Mouse (Mus musculus) cerebellum, postnatal 36 days (tissue): ENCODE measurements at regions not wholly inside any gene's neighbourhood (a gene's known extent, or its start where the extent isn't known, plus 50 kb on each side); places are given as distances from the start of the nearest gene placed in this dataset.

Experiments used
- DNase-seq, 2 experiments: peaks; one replicate each; pipeline ENCODE4 v3.0.0; 2021 to 2022; ENCODE audit warnings: mixed read lengths in 2 of 2

DNA sequence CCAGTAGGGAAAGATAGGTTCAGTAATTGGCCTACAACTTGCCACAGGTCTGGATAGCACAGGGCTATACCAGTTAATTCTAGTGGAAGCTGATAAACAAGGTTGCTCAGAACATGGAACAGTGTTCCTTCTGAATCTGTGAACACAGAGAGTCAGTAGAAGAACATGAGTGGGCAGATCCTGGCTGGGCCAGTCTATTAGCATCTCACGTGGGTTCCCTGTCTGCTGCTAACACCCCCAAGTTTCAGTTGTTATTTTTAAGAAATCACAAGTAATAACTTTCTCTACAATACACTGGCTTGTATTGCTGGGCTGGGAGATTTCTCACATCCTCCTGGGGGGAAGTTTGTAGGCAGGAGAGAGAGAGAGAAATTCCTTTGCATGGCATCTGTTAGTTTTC, 369.0 kb upstream of the Pbx1 start:
- no peak for DNase-seq

DNA sequence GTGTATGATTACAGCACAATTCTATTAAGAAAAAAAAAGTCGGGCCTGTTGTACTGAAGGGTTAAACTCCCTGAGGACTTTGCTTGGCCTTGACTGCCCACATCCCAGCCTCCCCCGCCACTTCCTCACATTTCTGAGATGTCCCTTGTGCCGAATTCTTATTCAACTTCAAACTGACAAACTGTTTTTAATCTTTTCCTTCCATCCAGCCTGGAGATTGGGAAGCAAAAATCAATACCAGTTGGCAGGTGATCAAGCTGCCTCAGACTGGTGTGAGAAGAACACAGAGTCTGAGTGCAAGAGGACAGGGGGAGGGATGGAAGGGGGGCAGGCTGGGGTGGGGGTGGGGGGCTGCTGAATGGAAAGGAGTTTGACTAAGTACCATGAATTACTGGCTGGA, 354.7 kb upstream of the Pbx1 start:
- DNase-seq: no peak

DNA sequence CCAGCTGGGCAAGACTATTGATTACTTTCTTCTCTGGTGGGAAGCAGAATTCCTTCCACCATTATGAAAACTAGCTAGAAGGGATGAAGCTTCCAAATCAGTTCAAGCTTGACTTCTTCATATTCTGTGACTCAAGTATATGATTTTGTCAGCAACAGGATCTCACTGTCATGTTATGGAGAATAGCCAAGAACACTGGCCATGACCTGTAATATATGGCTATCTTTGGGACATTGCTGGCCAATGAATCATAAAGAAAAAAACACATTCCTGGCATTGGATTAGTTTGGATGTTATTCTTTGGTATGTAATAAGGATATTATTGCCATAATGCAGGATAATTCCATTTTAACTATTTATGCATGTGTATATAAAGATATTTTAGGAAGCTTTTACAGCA, 351.8 kb upstream of the Pbx1 start:
- no peak for DNase-seq

DNA sequence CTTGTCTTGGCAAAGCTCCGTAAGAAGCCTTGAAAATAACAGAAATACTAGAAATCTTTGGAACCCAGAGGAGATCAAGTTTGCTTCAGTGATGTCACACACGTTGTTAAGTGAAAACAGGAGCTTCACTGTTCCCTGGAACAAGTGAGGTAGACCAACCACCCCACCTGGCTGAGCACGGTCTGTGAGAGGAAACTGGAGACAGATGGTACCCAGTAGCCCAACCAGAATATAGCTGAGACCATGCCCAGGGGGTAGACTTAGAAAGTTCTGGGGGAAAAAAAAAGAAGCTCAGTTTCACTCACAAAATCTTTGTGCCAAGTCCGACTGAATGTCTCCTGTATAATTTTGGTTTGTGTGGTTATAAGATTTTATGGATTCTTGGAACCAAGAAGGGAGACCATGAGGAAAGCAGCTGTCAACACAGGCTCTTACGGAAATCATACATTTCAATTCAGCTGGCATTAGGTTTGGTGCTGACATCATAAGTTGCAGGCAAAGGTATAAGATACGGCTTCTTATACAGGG, 332.4 kb upstream of the Pbx1 start:
- no peak for DNase-seq

DNA sequence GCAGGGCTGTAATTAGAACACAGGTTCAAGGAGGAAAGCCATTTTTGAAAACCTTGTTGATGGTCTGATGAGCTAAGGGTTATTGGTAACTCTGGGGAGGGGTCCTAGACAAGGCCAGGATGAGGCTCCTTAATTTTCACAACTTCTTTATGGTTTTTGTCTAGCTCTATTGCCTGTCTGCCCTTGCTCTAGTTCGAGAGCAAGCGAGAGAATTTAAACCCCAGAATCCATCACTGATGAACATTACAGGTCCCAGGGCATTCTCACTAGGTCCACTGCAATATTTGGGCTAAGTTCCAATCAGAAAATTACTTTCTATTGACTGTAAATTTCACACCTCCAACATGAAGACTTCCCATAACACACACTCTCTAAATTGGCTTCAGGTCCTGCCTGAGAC, 329.0 kb upstream of the Pbx1 start:
- DNase-seq: no peak

DNA sequence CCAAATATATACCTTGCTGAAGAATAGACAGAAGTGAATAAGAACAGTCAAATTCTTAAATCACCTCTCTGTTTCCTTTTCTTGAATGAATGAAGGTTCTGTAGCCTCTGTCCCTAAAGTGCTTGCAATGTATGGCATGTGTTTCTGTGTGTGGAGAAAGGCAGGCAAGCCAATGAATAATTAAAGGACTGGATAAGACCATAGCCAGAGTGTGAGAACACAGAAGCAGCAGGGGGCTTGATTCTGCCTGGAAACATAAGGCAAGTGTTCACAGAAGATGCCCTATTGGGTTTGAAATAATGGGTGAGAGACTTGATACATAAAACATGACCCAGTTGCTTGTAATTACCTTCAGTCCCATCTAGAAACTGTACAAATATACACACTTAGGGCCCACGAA, 328.2 kb upstream of the Pbx1 start:
- DNase-seq: no peak

DNA sequence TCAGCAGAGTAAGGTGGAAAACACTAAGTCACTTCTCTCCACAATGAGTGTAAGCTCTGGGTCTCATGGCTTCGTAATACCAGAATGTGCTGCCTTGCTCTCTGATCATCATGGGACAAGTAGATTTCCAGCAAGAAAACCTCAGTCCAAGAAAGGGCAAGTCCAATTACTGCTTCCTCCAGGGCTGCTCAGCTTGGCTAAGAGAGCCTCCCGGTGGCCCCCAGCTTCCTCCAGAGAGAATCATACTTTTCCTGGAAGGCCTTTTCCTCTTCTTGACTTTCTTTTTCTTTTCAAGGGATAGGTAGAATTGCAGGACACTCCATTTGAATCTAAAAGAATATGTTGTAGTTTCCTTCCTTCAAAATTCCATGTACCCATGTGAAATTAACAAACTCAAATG, 326.8 kb upstream of the Pbx1 start:
- DNase-seq: no peak

DNA sequence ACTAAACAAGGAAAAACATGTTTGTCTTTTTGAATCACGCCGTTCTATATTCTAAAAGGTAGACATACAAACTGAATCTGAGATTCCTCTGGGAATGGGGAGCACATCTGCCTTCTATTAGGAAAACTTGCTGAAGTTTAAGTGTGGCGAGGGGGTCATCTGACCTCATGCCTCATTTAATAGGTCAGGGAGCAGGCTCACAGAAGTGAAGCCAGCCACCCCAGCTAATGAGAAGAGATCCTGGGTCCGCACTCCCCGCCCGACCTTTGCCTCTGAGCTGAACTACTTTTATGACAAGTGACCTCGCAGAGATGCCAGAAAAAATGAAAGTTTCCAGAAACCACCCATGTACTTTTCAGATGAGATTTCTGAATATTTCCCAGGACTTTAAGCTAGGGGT, 322.1 kb upstream of the Pbx1 start:
- no peak for DNase-seq

DNA sequence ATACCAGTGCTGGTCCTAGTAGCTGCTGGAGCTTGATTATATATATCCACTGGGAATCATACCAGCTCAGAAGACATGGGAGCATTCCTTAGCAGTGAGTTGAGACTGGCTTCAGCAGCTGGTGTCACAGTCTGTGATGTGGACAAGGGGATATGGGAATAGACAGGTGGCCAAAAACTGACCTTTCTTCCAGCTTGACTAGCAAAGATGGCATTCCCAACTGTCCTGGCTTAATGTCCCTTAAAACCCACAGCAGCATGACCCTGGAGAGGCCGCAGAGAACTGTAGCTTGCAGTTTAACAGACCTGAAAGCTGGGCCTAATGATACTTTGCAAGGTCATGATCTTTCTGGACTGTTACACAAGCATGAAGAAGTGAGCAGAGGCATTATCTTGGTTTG, 311.4 kb upstream of the Pbx1 start:
- DNase-seq: no peak

DNA sequence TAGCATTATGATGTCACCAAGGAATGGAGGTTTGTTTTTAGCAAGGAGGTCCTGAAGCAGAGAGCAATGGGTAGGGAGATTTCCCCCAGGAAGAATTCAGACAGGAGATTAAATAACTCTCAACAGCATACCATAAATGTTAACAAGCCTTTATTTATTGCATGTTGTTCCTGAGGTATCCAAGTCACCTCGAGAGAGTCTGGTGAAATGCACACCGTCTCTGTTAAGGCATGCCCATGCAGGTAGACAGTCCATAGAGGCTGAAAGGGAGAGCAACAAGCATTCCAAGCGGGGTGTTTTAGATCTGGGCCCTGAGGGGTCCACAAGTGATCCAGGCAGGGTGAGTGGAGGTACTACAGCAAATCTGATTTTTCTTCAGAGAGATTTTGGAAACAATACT, 305.9 kb upstream of the Pbx1 start:
- no peak for DNase-seq

DNA sequence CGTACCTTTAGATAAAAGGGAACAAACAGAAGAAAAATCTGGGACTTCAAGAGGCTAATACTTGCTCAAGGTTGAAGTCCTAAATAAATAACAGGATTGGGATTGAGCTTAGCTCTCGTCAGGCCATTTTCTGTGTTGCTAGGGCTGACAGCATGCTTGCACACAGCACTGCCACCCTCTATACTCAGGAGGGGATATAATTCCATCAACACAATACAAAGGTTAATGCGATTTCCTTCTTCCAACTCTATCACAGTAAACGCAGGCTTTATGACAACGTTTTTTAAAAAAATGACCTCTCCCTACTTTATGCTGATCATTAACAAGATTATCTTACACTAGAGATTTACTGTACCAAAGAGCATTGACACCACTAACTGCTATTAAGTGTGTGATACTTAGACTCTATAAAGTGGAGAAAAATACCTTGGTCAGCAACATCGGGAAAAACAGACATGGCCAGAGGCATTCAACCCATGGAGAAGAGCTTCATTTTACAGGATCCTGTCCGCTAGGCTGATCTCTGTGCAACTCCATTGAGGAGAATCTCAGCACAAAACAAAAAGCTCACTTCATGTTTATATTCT, 305.3 kb upstream of the Pbx1 start:
- no peak for DNase-seq

DNA sequence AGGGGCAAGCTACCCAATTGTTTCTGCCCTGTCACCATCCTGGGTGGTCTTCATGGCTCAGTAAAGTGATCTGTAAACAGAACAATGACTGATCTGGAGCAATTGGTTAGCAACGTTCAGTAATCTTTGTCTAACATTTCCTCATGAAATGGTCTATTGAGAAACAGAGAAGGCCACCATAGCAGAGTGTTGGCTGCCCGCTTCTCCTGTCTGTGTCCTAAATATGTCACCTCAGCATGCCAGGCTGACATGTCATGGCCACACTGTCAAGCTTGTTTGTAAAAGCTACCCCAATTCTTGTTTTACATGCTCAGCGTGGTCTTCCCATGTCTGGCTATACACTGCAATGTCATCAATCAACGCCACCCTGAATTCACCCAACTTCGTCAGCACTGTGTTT, 301.0 kb upstream of the Pbx1 start:
- DNase-seq: no peak

DNA sequence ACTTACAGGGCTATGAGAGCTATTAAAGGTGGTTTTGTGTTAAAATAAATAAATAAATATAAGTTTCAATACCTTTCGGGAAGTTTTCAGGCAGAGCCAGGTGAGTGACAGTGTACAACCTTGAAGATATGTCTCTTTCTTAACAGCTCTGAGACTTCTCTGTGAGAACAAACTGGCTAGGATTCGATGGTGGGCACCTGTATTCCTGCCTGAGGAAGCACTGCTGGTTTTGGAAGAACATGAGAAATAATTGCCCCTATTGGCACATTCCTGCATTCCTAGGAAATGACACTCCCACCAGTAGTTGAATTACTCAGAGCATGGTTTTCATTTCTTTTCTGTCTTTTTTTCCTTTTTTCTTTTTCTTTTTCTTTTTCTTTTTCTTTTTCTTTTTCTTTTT, 277.8 kb upstream of the Pbx1 start:
- no peak for DNase-seq

DNA sequence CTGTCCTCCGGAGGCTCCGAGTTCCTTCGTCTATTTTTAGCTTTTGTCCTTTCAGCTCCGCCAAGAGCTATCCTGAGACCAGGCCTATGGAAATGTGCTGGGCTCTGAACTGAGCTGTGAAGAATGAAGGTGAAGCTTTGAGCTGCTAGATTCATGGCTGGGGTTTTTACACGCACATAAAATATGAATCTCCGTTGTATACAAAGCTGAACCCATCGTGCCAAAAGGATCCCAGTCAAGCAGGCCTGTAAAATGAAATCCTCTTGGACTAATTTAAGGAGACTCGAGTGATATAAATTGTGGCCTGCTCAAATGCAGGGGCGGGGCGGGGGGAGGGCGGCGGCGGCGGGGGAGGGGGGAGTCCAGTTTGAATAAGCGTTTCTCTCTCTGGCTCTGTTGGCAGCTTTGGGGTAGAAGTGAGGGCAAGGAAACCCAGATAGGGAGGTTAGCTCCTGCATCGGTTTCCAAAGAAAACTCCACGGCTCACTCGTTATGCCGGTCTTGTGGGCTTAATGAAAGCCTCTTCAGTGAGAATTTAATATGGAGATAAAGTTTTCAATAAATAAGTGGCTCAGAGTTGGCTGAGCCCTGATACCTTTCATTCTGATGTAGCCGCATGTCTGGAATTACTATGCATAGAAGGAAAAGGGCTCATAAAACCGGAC, 277.1 kb upstream of the Pbx1 start:
- DNase-seq: peak; percentile 3 to 22

DNA sequence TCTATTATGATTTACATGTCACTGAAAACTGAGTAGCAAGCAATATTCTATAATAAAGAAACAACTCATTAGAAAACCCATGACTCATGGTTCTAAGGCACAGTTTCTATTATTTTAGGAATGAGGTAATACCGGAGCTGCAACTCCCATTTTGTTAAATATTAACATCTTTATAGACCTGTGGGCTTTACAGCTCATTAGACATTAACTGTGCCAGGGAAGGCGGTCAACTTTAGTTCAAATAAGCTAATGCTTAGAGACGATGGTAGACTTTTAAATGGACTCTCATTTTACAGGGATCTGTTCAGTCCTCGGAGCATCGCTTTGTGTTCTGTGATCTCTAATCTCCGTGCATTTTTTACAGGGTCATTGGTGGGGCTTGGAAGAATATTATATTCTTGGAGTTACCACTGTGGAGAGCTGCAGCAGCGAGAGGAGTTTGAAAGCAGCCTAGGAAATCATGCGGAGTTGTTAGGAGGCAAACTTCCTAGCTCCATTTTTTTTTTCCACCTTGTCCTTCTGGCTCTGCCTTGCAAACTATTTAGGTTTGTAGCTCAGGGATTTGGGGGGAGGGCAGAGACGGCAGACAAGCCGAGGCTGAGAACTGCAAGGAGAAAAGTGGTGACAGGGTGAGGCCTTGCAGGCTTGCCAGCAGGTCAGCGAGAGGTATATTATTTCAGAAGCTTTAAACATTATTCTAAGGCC, 276.2 kb upstream of the Pbx1 start:
- DNase-seq: no peak

DNA sequence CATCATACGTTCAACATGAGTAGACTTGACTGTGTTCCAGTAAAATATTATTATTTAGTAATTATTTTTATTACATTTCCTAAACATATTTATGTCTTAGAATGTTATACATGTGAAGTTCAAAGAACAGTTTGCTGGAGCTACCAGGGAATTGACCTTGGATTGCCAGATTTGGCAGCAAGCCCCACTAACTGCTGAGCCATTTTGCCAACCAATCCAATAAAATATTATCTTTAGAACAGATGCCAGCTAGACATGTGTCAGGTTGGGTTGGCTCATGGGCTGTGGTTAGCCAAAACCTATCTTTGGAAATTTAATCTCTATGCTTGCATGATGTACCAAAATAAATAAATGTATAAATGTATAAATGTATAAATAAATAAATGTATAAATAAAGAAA, 265.3 kb upstream of the Pbx1 start:
- no peak for DNase-seq

DNA sequence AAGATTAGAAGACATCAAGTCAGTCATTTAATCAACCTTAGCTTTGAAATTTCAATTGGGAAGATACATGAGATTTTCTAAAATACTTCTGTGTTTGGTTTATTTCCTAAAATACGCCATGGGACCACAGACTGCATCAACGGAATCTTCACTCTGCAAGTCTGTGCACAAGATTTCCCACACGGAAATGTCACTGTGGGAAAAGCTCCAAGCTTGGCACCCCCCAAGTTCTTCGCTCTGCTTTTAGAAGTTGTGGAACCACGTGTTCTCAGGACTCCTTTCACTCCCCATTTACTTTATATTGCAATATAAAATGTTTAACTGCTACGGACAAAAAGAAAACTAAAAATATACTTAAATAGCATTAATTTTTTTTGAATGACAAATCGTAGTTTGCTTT, 254.8 kb upstream of the Pbx1 start:
- DNase-seq: no peak

DNA sequence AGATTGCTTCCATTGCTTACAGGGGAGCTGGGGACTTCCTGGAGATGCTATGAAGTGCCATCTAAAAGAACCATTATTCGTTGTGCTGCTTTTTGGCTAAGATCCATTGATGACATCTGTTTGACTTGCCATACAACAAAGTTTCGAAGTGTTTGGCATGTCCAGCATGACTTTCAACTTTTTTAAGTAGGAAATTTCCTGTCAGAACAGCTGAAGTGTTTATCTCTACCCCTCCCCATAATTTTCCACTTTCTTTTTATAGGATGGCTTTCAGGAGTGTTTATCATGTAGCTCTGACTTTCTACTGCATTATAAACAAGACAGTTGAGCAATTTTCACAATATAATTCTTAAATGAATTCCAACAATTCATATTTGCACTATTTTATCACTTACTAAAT, 253.1 kb upstream of the Pbx1 start:
- no peak for DNase-seq

DNA sequence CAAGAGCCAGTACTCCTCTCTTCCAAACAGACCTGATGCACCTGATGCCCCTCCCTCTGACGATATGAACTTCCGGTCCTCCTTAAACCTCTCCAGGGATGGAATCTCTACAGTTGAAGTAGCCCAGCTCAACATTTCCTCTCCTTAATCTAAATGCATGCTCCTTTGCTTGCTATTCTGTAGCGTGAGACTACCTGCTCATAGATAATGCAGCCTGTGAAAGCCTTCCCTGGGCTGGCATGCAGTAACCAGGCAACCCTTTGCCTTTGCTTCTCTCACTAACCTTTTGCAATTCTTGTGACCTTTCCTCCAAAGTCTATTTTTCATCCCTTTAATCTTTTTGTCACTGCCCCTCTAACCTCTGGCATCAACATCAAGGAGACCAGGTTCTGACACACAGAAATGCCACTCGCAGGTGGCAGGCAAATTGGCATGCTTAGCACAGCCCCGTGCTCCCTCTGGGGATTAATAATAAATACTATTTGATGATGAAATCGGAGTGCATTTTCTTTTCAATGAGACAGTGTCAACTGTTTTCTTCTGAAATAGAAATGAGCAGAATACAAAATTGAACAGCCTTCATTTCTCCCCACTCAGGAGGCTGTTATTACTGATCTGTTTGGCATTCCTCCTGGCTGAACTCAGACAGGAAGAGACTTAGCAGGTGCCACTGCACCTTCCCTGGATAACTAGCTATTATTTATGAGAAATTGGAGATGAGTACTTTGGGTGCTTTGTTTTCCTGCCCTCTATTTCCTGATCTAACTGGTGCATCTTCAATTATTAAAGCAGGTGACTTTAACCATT, 249.8 kb upstream of the Pbx1 start:
- DNase-seq: no peak

DNA sequence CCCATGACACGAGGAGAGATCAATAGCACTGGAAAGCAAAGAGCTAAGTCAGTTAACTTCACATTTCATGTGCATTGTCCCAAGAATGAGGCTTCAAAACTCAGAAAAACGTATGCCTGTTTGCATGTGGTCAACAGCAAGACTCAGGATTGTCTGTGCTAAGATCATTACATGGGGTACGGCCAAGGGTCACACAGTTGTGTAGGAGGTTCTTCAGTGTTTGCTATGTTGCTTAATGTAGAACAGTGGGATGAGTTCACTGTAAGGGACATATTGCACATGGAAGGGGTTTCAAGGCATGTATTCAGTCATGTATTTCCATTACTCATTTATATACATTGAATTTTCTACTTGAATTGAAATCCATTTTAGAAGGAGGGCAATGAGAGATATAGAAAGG, 248.6 kb upstream of the Pbx1 start:
- DNase-seq: no peak

DNA sequence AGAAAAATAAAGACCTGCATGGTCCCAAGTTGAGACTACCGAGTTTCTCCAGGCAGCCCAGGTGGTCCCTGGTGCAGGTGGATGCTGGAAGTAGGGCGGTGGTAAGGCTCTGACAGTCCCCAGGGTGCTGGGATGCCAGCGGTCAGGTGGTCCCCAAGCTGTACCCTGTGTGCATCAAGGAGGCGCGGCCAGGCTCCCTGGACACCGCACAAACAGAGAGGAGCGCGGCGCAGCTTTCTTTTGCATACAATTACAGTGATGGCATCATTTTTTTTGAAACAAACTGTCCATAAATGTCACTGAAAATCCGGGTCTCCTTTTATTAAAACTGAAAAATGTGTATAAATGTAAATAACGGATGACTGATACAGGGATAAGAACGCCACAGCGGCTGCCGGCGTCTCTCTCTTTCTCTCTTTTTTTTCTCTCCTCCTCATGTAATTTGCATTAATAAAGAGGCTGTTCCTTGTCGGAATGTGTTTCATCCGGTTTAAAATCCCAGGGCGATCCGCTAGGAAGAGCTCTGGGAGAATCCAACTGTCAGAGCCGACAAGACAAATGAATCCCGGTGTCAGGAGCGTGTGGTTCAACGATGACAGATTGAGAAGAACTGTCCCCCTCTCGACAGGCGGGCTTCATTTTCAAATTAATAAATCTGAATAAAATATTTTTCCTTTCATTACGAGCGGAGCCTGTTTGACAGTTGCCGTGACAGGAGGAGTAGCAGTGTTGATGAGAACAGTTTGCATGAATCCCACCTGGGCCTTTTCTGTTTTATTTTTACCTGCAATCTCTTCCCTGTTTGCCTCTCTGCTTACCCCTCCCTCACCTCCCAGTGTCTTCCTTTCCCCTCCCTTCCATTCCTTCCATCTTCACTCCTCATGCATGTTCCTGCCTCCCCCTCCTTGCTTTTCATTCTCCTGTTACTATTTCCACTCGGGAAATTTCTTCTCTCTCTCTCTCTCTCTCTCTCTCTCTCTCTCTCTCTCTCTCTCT, 244.6 kb upstream of the Pbx1 start:
- DNase-seq: peak; percentile 16 to 22

DNA sequence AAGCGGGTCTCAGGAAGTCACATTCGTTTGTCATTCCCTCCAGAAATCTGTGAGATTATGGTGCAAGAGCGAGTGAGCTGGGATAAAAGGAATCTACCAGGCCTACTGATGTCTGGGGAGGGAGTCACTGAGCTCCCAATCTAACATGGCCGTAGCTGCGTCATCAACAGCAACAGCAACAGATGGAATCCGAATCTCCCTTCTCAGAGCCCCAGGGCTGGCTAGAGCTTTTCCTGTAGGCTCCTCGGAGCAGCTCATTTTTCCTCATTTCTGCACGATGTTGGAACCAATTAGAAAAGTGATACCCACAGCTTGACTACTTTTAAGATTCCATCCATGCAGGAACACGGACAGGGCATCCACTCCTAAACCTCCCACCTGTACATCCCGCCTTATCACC, 243.7 kb upstream of the Pbx1 start:
- DNase-seq: no peak
